Mouse (Mus musculus) heart, postnatal 4 days (tissue): Measurements from ENCODE around the gene Chchd6. TPM values are rescaled to one million over a fixed set of nuclear protein-coding genes. Genes with fewer than 3 reads are reported as not detected.
A peak's percentile ranks its signal among the peaks of the same experiment; 100 is the strongest.

Source experiments
- DNase-seq: peaks from one replicate; pipeline ENCODE4 v3.0.0; 2021
- total RNA-seq, 2 experiments: library from RNA; stranded (reverse); gene quantifications; 2 replicates each; pipeline ENCODE4 v1.2.3; 2021

Gene Chchd6
- total RNA-seq: 10 to 100 TPM; 18.8 to 19.8 TPM

- peak; percentile 95 for DNase-seq
These were observed at the start of gene Chchd6 for GRCm38 (mm10) chr6:89595018-89595776. Chchd6 (minus strand) TSS chr6:89595652.

GRCm38 (mm10) chr6:89644271-89645075 lies 49.0 kb upstream of the Chchd6 start:
- peak; percentile 94 for DNase-seq

DNA sequence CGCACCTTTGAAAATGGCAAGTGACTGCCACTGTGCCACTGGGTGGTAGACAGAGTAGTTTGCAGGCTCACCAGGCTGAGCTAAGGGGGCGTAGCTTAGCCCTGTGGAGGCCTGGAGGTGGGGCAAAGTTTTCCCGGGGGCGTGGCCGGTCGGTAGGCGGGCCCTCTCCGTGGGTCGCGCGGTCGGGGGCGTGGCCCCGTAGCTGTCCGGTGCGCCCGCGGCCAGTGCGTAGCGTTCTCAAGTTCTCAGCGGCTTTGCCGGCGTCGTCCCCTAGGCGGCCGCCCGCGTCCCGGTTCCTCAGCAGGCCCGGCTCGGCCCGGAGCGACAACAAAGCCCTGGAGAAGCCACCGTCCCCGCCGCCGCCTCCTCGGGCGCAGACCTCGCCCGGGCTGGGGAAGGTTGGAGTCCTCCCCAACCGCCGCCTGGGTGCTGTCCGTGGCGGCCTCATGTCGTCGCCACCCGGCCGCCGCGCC lies 48.4 kb upstream of the Chchd6 start, which contains the start of gene Txnrd3:
Gene Txnrd3 (plus strand): TSS at position 191 of the 473 bp plus-strand sequence.
- peak; percentile 96 for DNase-seq

DNA sequence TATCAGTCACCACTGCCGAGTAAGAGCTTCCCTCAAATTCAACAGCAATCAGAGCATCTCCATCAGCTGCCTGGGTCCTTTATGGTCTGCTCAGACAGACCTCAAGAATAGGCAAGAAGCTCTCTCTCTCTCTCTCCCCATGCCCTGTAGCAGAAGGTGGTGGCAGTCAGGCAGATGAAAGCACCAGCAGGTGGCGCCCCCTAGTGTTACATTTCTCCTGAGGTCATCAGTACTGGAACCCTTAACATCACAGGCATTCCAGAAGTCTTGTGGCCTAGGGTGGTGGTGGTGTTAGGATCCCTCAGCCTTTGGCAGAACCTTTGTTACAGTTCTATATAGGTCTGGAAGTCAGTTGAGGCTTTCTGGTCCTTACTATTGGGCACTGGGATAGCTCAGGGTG lies 43.6 kb upstream of the Chchd6 start:
- DNase-seq: peak; percentile 59

GRCm38 (mm10) chr6:89637977-89638376 lies 42.5 kb upstream of the Chchd6 start:
- DNase-seq: no peak

- DNase-seq: peak; percentile 51
These were observed 38.9 kb upstream of the Chchd6 start for GRCm38 (mm10) chr6:89634400-89634799.

DNA sequence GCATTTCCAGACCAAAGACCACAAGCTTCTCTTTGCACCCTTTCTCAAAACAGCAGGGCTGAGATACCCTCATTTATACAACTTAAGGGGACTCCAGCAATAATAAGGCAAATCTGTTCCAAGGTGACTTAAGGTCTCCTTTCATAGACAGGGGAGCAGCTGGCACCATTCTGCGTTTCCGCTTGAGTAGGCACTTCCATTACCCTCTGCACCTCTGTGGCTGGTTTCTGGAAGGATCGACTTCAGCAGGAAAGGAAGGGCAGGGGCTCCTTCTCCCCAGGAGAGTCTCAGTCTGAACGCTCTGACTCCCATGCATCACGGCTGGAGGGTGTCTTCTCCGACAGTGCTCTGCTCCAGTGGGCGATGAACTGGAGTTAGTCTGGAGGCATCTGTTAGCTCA lies 37.7 kb upstream of the Chchd6 start:
- no peak for DNase-seq

GRCm38 (mm10) chr6:89631809-89632562 lies 36.5 kb upstream of the Chchd6 start:
- peak; percentile 86 for DNase-seq

- no peak for DNase-seq
These were observed 32.8 kb upstream of the Chchd6 start for GRCm38 (mm10) chr6:89628045-89628785.

DNA sequence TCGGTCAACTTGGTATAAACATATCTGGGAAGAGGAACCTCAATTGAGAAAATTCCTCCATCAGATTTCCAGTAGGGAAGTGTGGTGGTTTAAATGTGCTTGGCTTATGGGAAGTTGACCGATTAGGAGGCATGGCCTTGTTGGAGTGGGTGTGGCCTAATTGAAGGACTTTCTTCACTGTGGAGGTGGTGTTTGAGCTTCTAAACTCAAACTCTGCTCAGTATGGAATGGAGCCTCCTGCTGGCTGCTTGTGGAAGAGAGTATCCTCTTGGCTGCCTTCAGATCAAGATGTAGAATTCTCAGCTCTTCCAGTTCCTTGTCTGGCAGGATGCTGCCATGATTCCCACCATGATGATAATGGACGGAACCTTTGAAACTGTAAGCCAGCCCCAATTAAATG lies 27.2 kb upstream of the Chchd6 start:
- no peak for DNase-seq

- no peak for DNase-seq
These were observed 19.9 kb upstream of the Chchd6 start for GRCm38 (mm10) chr6:89615373-89615755.

GRCm38 (mm10) chr6:89614596-89615372 lies 19.3 kb upstream of the Chchd6 start:
- no peak for DNase-seq

DNA sequence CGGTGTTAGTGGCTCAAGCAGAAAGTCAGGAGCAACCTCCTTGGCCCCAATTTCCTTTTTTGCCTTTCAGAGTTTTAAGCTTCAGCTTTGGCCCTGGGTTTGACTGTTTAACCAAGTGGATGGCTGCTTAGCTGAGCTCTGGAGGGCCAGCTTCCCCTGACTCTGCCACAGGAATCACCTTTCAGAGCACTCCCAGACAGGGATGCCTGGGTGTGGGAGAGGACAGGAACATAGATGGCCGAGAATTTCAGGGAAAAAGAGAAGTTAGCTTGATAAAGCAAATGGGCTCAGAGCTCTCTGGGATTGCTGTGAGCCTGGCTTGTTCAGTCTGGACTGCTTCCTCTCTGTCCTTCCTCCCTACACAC lies 18.6 kb upstream of the Chchd6 start:
- DNase-seq: no peak

DNA sequence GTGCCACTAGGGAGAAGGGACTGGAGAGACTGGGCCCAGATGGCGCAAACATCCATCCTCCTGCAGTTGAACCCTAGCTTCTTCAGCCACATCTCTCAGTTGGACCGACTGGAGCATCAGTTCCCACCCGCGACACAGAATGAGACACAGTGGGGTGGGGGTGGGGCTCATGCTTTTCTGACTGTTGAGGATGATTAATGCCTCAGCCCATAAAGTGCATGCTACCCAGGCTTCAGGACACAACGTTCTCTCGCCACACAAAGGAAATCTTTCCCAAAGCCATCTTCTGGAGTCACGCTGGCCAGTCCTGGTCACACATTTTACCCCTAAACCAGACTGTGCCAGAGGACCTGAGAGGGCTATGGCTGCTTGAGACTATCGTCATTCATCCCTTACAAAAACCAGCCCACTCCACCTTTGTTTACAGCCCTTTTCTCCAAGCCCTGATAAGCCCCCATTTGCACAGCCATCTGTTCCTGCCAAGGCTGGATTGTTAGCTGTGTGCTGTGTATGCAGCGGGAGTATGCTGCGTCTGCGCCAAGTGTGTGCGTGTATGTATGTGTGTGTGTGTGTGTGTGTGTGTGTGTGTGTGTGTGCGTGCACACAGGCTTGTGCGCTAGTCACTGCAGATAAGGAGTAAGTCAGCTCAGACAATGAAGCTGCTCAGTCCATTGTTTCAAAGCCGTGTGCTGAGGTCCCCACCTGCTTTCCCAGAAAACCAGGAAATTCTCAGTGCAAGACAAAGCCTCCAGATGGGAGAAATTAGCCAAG lies 18.1 kb upstream of the Chchd6 start:
- peak; percentile 55 for DNase-seq

DNA sequence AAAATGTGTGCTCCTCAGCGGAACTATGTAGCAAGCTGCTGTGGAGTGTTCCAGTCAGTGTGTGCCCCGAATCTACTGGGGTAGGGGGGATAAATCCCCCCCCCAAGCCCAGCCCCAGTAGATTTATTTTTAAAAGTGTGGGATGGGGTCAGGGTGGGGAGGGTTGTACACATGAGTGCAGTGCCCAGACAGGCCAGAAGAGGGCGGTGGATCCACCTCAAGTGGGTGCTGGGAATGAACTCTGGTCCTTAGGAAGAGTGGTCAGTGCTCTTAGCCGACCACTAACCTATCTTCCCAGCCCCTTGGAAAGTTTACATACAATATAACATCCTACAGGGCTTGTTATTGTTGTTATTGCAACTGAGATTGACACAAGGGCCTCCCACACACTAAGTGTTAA lies 12.5 kb upstream of the Chchd6 start:
- DNase-seq: no peak

DNA sequence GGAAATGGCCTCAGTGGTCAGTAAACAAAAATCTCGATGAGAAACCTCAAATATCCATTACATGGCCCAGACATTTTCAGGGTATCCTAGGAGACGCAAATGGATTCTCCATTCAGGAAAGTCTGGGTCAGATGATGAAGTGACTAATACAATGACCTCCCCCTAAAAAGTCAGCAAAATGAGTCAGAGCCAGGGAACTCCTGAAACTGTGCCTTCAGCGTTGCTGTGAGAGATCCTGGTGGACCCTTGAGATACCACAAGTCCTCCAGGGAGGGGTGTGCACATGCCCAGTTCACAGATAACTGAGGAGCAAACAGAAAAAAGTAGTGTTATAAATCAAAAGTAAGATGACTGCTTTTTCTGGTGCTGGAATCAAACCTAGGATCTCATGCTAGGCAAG lies 10.6 kb upstream of the Chchd6 start:
- DNase-seq: no peak

DNA sequence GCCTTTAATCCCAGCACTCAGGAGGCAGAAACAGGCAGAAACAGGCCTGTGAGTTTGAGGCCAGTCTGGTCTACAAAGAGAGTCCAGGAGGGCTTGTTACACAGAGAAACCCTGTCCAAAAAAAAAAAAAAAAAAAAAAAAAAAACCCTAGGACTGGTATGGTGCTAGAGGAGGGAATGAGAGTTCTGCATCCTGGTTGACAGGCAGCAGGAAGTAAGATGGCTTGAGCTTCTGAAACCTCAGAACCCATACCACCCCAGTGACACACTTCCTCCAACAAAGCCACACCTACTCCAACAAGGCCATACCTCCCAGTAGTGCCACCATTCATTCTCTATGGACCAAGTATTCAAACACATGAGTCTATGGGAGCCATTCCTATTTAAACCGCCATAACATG lies 1.1 kb upstream of the Chchd6 start:
- no peak for DNase-seq

- no peak for DNase-seq
These were observed 310 bp upstream of the Chchd6 start for GRCm38 (mm10) chr6:89595777-89596146.

- no peak for DNase-seq
These were observed 3.4 kb downstream of the Chchd6 start for GRCm38 (mm10) chr6:89592016-89592415.

DNA sequence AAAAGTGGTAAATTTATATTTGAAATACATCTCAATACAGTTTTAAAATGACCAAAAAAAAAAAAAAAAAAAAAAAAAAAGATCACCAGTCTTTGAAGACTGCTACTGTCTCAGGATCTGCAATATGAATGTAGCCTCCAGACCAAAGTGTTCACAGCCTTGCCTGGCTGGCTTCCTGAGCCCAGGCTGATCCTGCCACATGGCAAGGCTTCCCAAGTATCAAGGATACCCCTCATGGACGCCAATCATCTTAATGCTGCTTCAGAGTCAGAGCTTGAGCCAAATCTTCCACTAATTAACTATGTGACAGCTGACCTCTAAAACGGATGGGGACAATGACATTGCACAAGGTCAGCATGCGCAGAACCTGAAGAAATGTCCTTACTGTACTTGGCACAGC lies 3.9 kb downstream of the Chchd6 start:
- DNase-seq: no peak

- no peak for DNase-seq
These were observed 9.8 kb downstream of the Chchd6 start for GRCm38 (mm10) chr6:89585696-89586095.
